Mouse (Mus musculus): ENCODE measurements around the gene Kcnt1. TPM values are rescaled to one million over a fixed set of nuclear protein-coding genes. Genes with fewer than 3 reads are reported as not detected.
A peak's percentile ranks its signal among the peaks of the same experiment; 100 is the strongest.

The Kcnt1 gene
- polyA plus RNA-seq, 1 experiment from 2014 or later: 13.3 TPM

GRCm38 (mm10) chr2:25888144-25888543 lies 24.6 kb downstream of the Kcnt1 start:
- ATAC-seq: no peak

GRCm38 (mm10) chr2:25892440-25892839 lies 28.9 kb downstream of the Kcnt1 start:
- no peak for ATAC-seq
- WGBS: 86% methylated on average over 7 of the region's 7 CpGs
- H3K9ac ChIP-seq (replicated peaks; ENCODE audit: low read depth, low read length): no peak overlapping the region
- H3K36me3 ChIP-seq (ENCODE audit: control insufficient read depth, insufficient read depth): no peaks in the 10 kb centered on the region
- no peaks in the 10 kb centered on the region for H3K27me3 ChIP-seq (replicated peaks; ENCODE audit: control insufficient read depth, insufficient read depth, low read length)
- no peaks in the 10 kb centered on the region for H3K9me3 ChIP-seq (ENCODE audit: control insufficient read depth, low read length)
- no peak overlapping the region for H3K27ac ChIP-seq (ENCODE audit: low read length)
- no peaks in the 10 kb centered on the region for H3K4me1 ChIP-seq (replicated peaks; ENCODE audit: control insufficient read depth, insufficient read depth, low read length)
- no peak overlapping the region for H3K4me3 ChIP-seq (replicated peaks; ENCODE audit: low read length)
- no peak overlapping the region for H3K4me2 ChIP-seq (ENCODE audit: low read length)

More at GRCm38 (mm10) chr2:25888144-25888543, 24.6 kb downstream of the Kcnt1 start:
- H3K36me3 ChIP-seq (ENCODE audit: control insufficient read depth, insufficient read depth): no peaks in the 10 kb centered on the region
- no peak overlapping the region for H3K27ac ChIP-seq (ENCODE audit: low read length)
- no peak overlapping the region for H3K4me2 ChIP-seq (ENCODE audit: low read length)
- no peak overlapping the region for H3K9ac ChIP-seq (replicated peaks; ENCODE audit: low read depth, low read length)
- no peaks in the 10 kb centered on the region for H3K4me1 ChIP-seq (replicated peaks; ENCODE audit: control insufficient read depth, insufficient read depth, low read length)
- H3K27me3 ChIP-seq (replicated peaks; ENCODE audit: control insufficient read depth, insufficient read depth, low read length): no peaks in the 10 kb centered on the region
- 67% methylated on average over 5 of the region's 5 CpGs for WGBS
- no peak overlapping the region for H3K4me3 ChIP-seq (replicated peaks; ENCODE audit: low read length)
- no peaks in the 10 kb centered on the region for H3K9me3 ChIP-seq (ENCODE audit: control insufficient read depth, low read length)

- no peaks in the 10 kb centered on the region for H3K27me3 ChIP-seq (replicated peaks; ENCODE audit: control insufficient read depth, insufficient read depth, low read length)
- WGBS: 78% methylated on average over 9 of the region's 9 CpGs
- no peaks in the 10 kb centered on the region for H3K9me3 ChIP-seq (ENCODE audit: control insufficient read depth, low read length)
- no peaks in the 10 kb centered on the region for H3K4me1 ChIP-seq (replicated peaks; ENCODE audit: control insufficient read depth, insufficient read depth, low read length)
- H3K27ac ChIP-seq (ENCODE audit: low read length): no peak overlapping the region
- no peak overlapping the region for H3K4me3 ChIP-seq (replicated peaks; ENCODE audit: low read length)
- H3K9ac ChIP-seq (replicated peaks; ENCODE audit: low read depth, low read length): no peak overlapping the region
- no peak for ATAC-seq
- no peak overlapping the region for H3K4me2 ChIP-seq (ENCODE audit: low read length)
- H3K36me3 ChIP-seq (ENCODE audit: control insufficient read depth, insufficient read depth): no peaks in the 10 kb centered on the region
Observed at GRCm38 (mm10) chr2:25898970-25899369, 35.4 kb downstream of the Kcnt1 start.

- H3K27me3 ChIP-seq (replicated peaks; ENCODE audit: control insufficient read depth, insufficient read depth, low read length): no peaks in the 10 kb centered on the region
- WGBS: 74% methylated on average over 12 of the region's 12 CpGs
- ATAC-seq: no peak
Observed at GRCm38 (mm10) chr2:25909872-25910271, 46.3 kb downstream of the Kcnt1 start.

GRCm38 (mm10) chr2:25913247-25913646 lies 49.7 kb downstream of the Kcnt1 start:
- no peaks in the 10 kb centered on the region for H3K4me1 ChIP-seq (replicated peaks; ENCODE audit: control insufficient read depth, insufficient read depth, low read length)
- no peaks in the 10 kb centered on the region for H3K36me3 ChIP-seq (ENCODE audit: control insufficient read depth, insufficient read depth)
- no peak for ATAC-seq
- no peak overlapping the region for H3K4me2 ChIP-seq (ENCODE audit: low read length)
- no peaks in the 10 kb centered on the region for H3K27me3 ChIP-seq (replicated peaks; ENCODE audit: control insufficient read depth, insufficient read depth, low read length)
- no peak overlapping the region for H3K4me3 ChIP-seq (replicated peaks; ENCODE audit: low read length)
- H3K9me3 ChIP-seq (ENCODE audit: control insufficient read depth, low read length): no peaks in the 10 kb centered on the region
- no peak overlapping the region for H3K27ac ChIP-seq (ENCODE audit: low read length)
- 50% methylated on average over 2 of the region's 2 CpGs for WGBS
- no peak overlapping the region for H3K9ac ChIP-seq (replicated peaks; ENCODE audit: low read depth, low read length)

More at GRCm38 (mm10) chr2:25909872-25910271, 46.3 kb downstream of the Kcnt1 start:
- H3K4me1 ChIP-seq (replicated peaks; ENCODE audit: control insufficient read depth, insufficient read depth, low read length): no peaks in the 10 kb centered on the region
- H3K9me3 ChIP-seq (ENCODE audit: control insufficient read depth, low read length): no peaks in the 10 kb centered on the region
- no peak overlapping the region for H3K4me2 ChIP-seq (ENCODE audit: low read length)
- no peak overlapping the region for H3K4me3 ChIP-seq (replicated peaks; ENCODE audit: low read length)
- no peaks in the 10 kb centered on the region for H3K36me3 ChIP-seq (ENCODE audit: control insufficient read depth, insufficient read depth)
- H3K27ac ChIP-seq (ENCODE audit: low read length): no peak overlapping the region
- no peak overlapping the region for H3K9ac ChIP-seq (replicated peaks; ENCODE audit: low read depth, low read length)

GRCm38 (mm10) chr2:25914201-25914600 lies 50.7 kb downstream of the Kcnt1 start:
- H3K27me3 ChIP-seq (replicated peaks; ENCODE audit: control insufficient read depth, insufficient read depth, low read length): no peaks in the 10 kb centered on the region
- no peak overlapping the region for H3K4me2 ChIP-seq (ENCODE audit: low read length)
- H3K9ac ChIP-seq (replicated peaks; ENCODE audit: low read depth, low read length): no peak overlapping the region
- no peaks in the 10 kb centered on the region for H3K36me3 ChIP-seq (ENCODE audit: control insufficient read depth, insufficient read depth)
- no peak overlapping the region for H3K27ac ChIP-seq (ENCODE audit: low read length)
- no peaks in the 10 kb centered on the region for H3K4me1 ChIP-seq (replicated peaks; ENCODE audit: control insufficient read depth, insufficient read depth, low read length)
- no peak overlapping the region for H3K4me3 ChIP-seq (replicated peaks; ENCODE audit: low read length)
- WGBS: 90% methylated on average over 4 of the region's 4 CpGs
- ATAC-seq: no peak
- H3K9me3 ChIP-seq (ENCODE audit: control insufficient read depth, low read length): no peaks in the 10 kb centered on the region

GRCm38 (mm10) chr2:25914821-25915220 lies 51.3 kb downstream of the Kcnt1 start:
- no peaks in the 10 kb centered on the region for H3K36me3 ChIP-seq (ENCODE audit: control insufficient read depth, insufficient read depth)
- H3K4me3 ChIP-seq (replicated peaks; ENCODE audit: low read length): no peak overlapping the region
- H3K4me2 ChIP-seq (ENCODE audit: low read length): no peak overlapping the region
- H3K27ac ChIP-seq (ENCODE audit: low read length): no peak overlapping the region
- H3K9me3 ChIP-seq (ENCODE audit: control insufficient read depth, low read length): no peaks in the 10 kb centered on the region
- ATAC-seq: no peak
- 86% methylated on average over 5 of the region's 5 CpGs for WGBS
- no peaks in the 10 kb centered on the region for H3K4me1 ChIP-seq (replicated peaks; ENCODE audit: control insufficient read depth, insufficient read depth, low read length)
- H3K9ac ChIP-seq (replicated peaks; ENCODE audit: low read depth, low read length): no peak overlapping the region
- no peaks in the 10 kb centered on the region for H3K27me3 ChIP-seq (replicated peaks; ENCODE audit: control insufficient read depth, insufficient read depth, low read length)

- Histone ChIP-seq H3K9ac (replicated peaks; ENCODE audit: low read depth, low read length) (no peak overlapping the region), H3K4me3 (replicated peaks; ENCODE audit: low read length) (no peak overlapping the region), H3K4me1 (replicated peaks; ENCODE audit: control insufficient read depth, insufficient read depth, low read length) (no peaks in the 10 kb centered on the region), H3K27ac (ENCODE audit: low read length) (no peak overlapping the region), H3K9me3 (ENCODE audit: control insufficient read depth, low read length) (no peaks in the 10 kb centered on the region), H3K36me3 (ENCODE audit: control insufficient read depth, insufficient read depth) (0 out of 2 replicates have a peak, but pooled peaks cover 2% of the 10 kb centered on the region), H3K27me3 (replicated peaks; ENCODE audit: control insufficient read depth, insufficient read depth, low read length) (no peaks in the 10 kb centered on the region), H3K4me2 (ENCODE audit: low read length) (no peak overlapping the region)
- 85% methylated on average over 2 of the region's 2 CpGs for WGBS
- no peak for ATAC-seq
Observed at GRCm38 (mm10) chr2:25918408-25918807, 54.9 kb downstream of the Kcnt1 start.

- no peaks in the 10 kb centered on the region for H3K4me1 ChIP-seq (replicated peaks; ENCODE audit: control insufficient read depth, insufficient read depth, low read length)
- ATAC-seq: 0 out of 2 replicates have a peak, but pooled peaks have one; percentile 26
- H3K27ac ChIP-seq (ENCODE audit: low read length): no peak overlapping the region
- no peak overlapping the region for H3K4me2 ChIP-seq (ENCODE audit: low read length)
- no peak overlapping the region for H3K4me3 ChIP-seq (replicated peaks; ENCODE audit: low read length)
- H3K9ac ChIP-seq (replicated peaks; ENCODE audit: low read depth, low read length): no peak overlapping the region
- no peaks in the 10 kb centered on the region for H3K27me3 ChIP-seq (replicated peaks; ENCODE audit: control insufficient read depth, insufficient read depth, low read length)
- WGBS: 39% methylated on average over 3 of the region's 3 CpGs
- peaks cover 9% of the 10 kb centered on the region; the same call in 1 of the 2 replicates for H3K36me3 ChIP-seq (ENCODE audit: control insufficient read depth, insufficient read depth)
- no peaks in the 10 kb centered on the region for H3K9me3 ChIP-seq (ENCODE audit: control insufficient read depth, low read length)
Observed at GRCm38 (mm10) chr2:25919972-25920371, 56.4 kb downstream of the Kcnt1 start.

- Histone ChIP-seq H3K4me2 (ENCODE audit: low read length) (no peak overlapping the region), H3K27ac (ENCODE audit: low read length) (no peak overlapping the region), H3K36me3 (ENCODE audit: control insufficient read depth, insufficient read depth) (peaks cover 16% of the 10 kb centered on the region; the same call in 1 of the 2 replicates), H3K9me3 (ENCODE audit: control insufficient read depth, low read length) (no peaks in the 10 kb centered on the region), H3K9ac (replicated peaks; ENCODE audit: low read depth, low read length) (no peak overlapping the region), H3K4me3 (replicated peaks; ENCODE audit: low read length) (no peak overlapping the region), H3K27me3 (replicated peaks; ENCODE audit: control insufficient read depth, insufficient read depth, low read length) (no peaks in the 10 kb centered on the region), H3K4me1 (replicated peaks; ENCODE audit: control insufficient read depth, insufficient read depth, low read length) (no peaks in the 10 kb centered on the region)
- 69% methylated on average over 2 of the region's 2 CpGs for WGBS
- ATAC-seq: no peak
Observed at GRCm38 (mm10) chr2:25923799-25924198, 60.3 kb downstream of the Kcnt1 start.
